Mouse (Mus musculus) brain, embryonic 14.5 days (tissue): ENCODE results near the gene Dync1i2.

Source experiments
- CTCF ChIP-seq: fragments of 200-500 bp; IDR thresholded peaks from 2 replicates; pipeline ENCODE4 v1.5.1; 2012; ENCODE audit warnings: inconsistent platforms, mild to moderate bottlenecking, moderate library complexity, borderline replicate concordance; ENCODE audit not compliant: insufficient read depth, insufficient read length; ENCODE audit errors: extremely low read depth
- POLR2A ChIP-seq: fragments of 200-500 bp; IDR thresholded peaks from 2 replicates; pipeline ENCODE4 v1.6.1; 2012; ENCODE audit warnings: mild to moderate bottlenecking, inconsistent platforms, borderline replicate concordance; ENCODE audit not compliant: poor library complexity, insufficient read depth, insufficient read length, severe bottlenecking; ENCODE audit errors: extremely low read depth

DNA sequence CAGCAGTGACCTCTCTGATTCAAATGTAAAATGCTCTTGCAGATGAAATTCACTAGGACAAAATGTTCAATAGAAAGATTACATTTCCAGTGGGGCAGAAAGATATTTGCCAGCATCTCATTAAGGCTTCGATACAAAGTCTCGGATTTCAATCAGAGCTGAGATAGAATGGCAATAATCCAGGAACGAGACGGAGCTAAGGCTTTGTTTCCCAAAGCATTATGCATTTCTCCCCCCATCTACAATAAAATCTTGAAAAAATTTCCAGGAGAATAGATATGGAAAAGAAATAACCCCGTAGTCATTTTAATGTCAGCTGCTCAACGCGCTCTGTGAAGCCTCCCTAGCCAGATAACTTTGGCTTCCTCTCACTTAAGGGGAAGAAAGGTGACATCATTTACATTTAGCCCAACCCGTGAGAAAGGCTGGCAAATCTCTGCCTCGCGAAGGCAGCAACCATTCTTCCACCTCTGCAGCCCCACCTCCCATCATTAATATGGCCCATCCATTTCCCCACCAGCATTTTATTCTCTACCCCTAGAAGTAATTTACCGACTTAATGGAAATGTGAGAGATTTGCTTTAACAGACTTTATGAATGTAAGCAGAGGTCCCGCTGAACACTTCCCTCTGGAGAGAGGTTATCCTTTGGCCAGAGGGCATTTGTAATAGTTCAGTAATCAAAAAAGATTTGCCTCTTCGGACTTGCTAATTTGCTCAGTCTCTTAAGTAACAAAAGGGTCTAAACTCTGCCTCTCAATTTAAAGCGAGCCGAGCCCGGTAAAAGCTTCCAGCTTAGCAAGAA lies 19.9 kb upstream of the Dync1i2 start:
- TF ChIP-seq POLR2A (no peak), CTCF (no peak)
